Mouse (Mus musculus): ENCODE measurements around the gene Suco. TPM values are rescaled to one million over a fixed set of nuclear protein-coding genes. Genes with fewer than 3 reads are reported as not detected.

Suco gene
- total and polyA plus RNA-seq, 2 experiments from 2014 or later = 10.0 to 17.0 TPM

GRCm38 (mm10) chr1:161782725-161783124 lies 93.8 kb downstream of the Suco start:
- DNase-seq (ENCODE audit: low spot score) (no peak), ATAC-seq (ENCODE audit: insufficient read depth, low read depth) (no peak)
- no peaks in the 10 kb centered on the region for H3K36me3 ChIP-seq (replicated peaks; ENCODE audit: control insufficient read depth, insufficient read depth, low read length)
- no peaks in the 10 kb centered on the region for H3K27me3 ChIP-seq (ENCODE audit: control insufficient read depth, insufficient read depth, low read length)
- no peaks in the 10 kb centered on the region for H3K4me1 ChIP-seq (ENCODE audit: control insufficient read depth, insufficient read depth)
- no peak overlapping the region for H3K4me3 ChIP-seq (ENCODE audit: low read depth, low read length)
- no peaks in the 10 kb centered on the region for H3K9me3 ChIP-seq (replicated peaks; ENCODE audit: control insufficient read depth, low read length)
- 61% methylated on average over 2 of the region's 2 CpGs for WGBS
- no peak overlapping the region for H3K9ac ChIP-seq (replicated peaks; ENCODE audit: low read depth, low read length)
- H3K27ac ChIP-seq (ENCODE audit: low read depth) = no peak overlapping the region
- H3K4me2 ChIP-seq (ENCODE audit: low read depth, low read length) = no peak overlapping the region
- TF ChIP-seq CTCF (IDR thresholded peaks at IDR 0.05; ENCODE audit: low read depth) = no peak
- no peak for TF ChIP-seq EP300 (IDR thresholded peaks at IDR 0.05; ENCODE audit: low read depth)

- Histone ChIP-seq H3K9me3 (replicated peaks; ENCODE audit: control insufficient read depth, low read length) (no peaks in the 10 kb centered on the region), H3K27ac (ENCODE audit: low read depth) (no peak overlapping the region), H3K4me3 (ENCODE audit: low read depth, low read length) (no peak overlapping the region), H3K4me2 (ENCODE audit: low read depth, low read length) (no peak overlapping the region), H3K9ac (replicated peaks; ENCODE audit: low read depth, low read length) (no peak overlapping the region), H3K36me3 (replicated peaks; ENCODE audit: control insufficient read depth, insufficient read depth, low read length) (no peaks in the 10 kb centered on the region), H3K27me3 (ENCODE audit: control insufficient read depth, insufficient read depth, low read length) (no peaks in the 10 kb centered on the region), H3K4me1 (ENCODE audit: control insufficient read depth, insufficient read depth) (no peaks in the 10 kb centered on the region)
- no peak for DNase-seq (ENCODE audit: low spot score)
- TF ChIP-seq CTCF (IDR thresholded peaks at IDR 0.05; ENCODE audit: low read depth) (no peak), EP300 (IDR thresholded peaks at IDR 0.05; ENCODE audit: low read depth) (no peak)
- WGBS = 86% methylated on average over 5 of the region's 5 CpGs
- ATAC-seq (ENCODE audit: insufficient read depth, low read depth) = no peak
These were observed 94.9 kb downstream of the Suco start for GRCm38 (mm10) chr1:161781594-161781993.

GRCm38 (mm10) chr1:161779057-161779456 lies 97.4 kb downstream of the Suco start:
- no peak overlapping the region for H3K27ac ChIP-seq (ENCODE audit: low read depth)
- no peaks in the 10 kb centered on the region for H3K4me1 ChIP-seq (ENCODE audit: control insufficient read depth, insufficient read depth)
- H3K4me2 ChIP-seq (ENCODE audit: low read depth, low read length) = no peak overlapping the region
- ATAC-seq (ENCODE audit: insufficient read depth, low read depth) (no peak), DNase-seq (ENCODE audit: low spot score) (no peak)
- H3K4me3 ChIP-seq (ENCODE audit: low read depth, low read length) = no peak overlapping the region
- no peaks in the 10 kb centered on the region for H3K9me3 ChIP-seq (replicated peaks; ENCODE audit: control insufficient read depth, low read length)
- H3K27me3 ChIP-seq (ENCODE audit: control insufficient read depth, insufficient read depth, low read length) = no peaks in the 10 kb centered on the region
- no peak overlapping the region for H3K9ac ChIP-seq (replicated peaks; ENCODE audit: low read depth, low read length)
- H3K36me3 ChIP-seq (replicated peaks; ENCODE audit: control insufficient read depth, insufficient read depth, low read length) = no peaks in the 10 kb centered on the region
- TF ChIP-seq CTCF (IDR thresholded peaks at IDR 0.05; ENCODE audit: low read depth) (no peak), EP300 (IDR thresholded peaks at IDR 0.05; ENCODE audit: low read depth) (no peak)

GRCm38 (mm10) chr1:161775151-161775550 lies 101.3 kb downstream of the Suco start:
- no peaks in the 10 kb centered on the region for H3K9me3 ChIP-seq (replicated peaks; ENCODE audit: control insufficient read depth, low read length)
- no peak overlapping the region for H3K9ac ChIP-seq (replicated peaks; ENCODE audit: low read depth, low read length)
- 71% methylated on average over 6 of the region's 6 CpGs for WGBS
- no peak overlapping the region for H3K27ac ChIP-seq (ENCODE audit: low read depth)
- ATAC-seq (ENCODE audit: insufficient read depth, low read depth) (no peak), DNase-seq (ENCODE audit: low spot score) (no peak)
- no peak for TF ChIP-seq CTCF (IDR thresholded peaks at IDR 0.05; ENCODE audit: low read depth)
- TF ChIP-seq EP300 (IDR thresholded peaks at IDR 0.05; ENCODE audit: low read depth) = no peak
- H3K4me3 ChIP-seq (ENCODE audit: low read depth, low read length) = no peak overlapping the region
- H3K27me3 ChIP-seq (ENCODE audit: control insufficient read depth, insufficient read depth, low read length) = no peaks in the 10 kb centered on the region
- no peaks in the 10 kb centered on the region for H3K4me1 ChIP-seq (ENCODE audit: control insufficient read depth, insufficient read depth)
- H3K4me2 ChIP-seq (ENCODE audit: low read depth, low read length) = no peak overlapping the region
- H3K36me3 ChIP-seq (replicated peaks; ENCODE audit: control insufficient read depth, insufficient read depth, low read length) = no peaks in the 10 kb centered on the region

GRCm38 (mm10) chr1:161771293-161771692 lies 105.2 kb downstream of the Suco start:
- no peak for DNase-seq (ENCODE audit: low spot score)

GRCm38 (mm10) chr1:161769329-161769728 lies 107.2 kb downstream of the Suco start:
- ATAC-seq (ENCODE audit: insufficient read depth, low read depth) = no peak
- no peak overlapping the region for H3K9ac ChIP-seq (replicated peaks; ENCODE audit: low read depth, low read length)
- no peak overlapping the region for H3K4me3 ChIP-seq (ENCODE audit: low read depth, low read length)
- WGBS = 83% methylated on average over 1 of the region's 1 CpGs
- H3K27me3 ChIP-seq (ENCODE audit: control insufficient read depth, insufficient read depth, low read length) = no peaks in the 10 kb centered on the region
- H3K36me3 ChIP-seq (replicated peaks; ENCODE audit: control insufficient read depth, insufficient read depth, low read length) = no peaks in the 10 kb centered on the region
- H3K27ac ChIP-seq (ENCODE audit: low read depth) = no peak overlapping the region
- no peak for DNase-seq (ENCODE audit: low spot score)
- TF ChIP-seq CTCF (IDR thresholded peaks at IDR 0.05; ENCODE audit: low read depth) (no peak), EP300 (IDR thresholded peaks at IDR 0.05; ENCODE audit: low read depth) (no peak)
- no peaks in the 10 kb centered on the region for H3K9me3 ChIP-seq (replicated peaks; ENCODE audit: control insufficient read depth, low read length)
- no peaks in the 10 kb centered on the region for H3K4me1 ChIP-seq (ENCODE audit: control insufficient read depth, insufficient read depth)
- no peak overlapping the region for H3K4me2 ChIP-seq (ENCODE audit: low read depth, low read length)

More at GRCm38 (mm10) chr1:161771293-161771692, 105.2 kb downstream of the Suco start:
- Histone ChIP-seq H3K4me3 (ENCODE audit: low read depth, low read length) (no peak overlapping the region), H3K4me2 (ENCODE audit: low read depth, low read length) (no peak overlapping the region), H3K27ac (ENCODE audit: low read depth) (no peak overlapping the region), H3K9me3 (replicated peaks; ENCODE audit: control insufficient read depth, low read length) (no peaks in the 10 kb centered on the region), H3K4me1 (ENCODE audit: control insufficient read depth, insufficient read depth) (no peaks in the 10 kb centered on the region), H3K27me3 (ENCODE audit: control insufficient read depth, insufficient read depth, low read length) (no peaks in the 10 kb centered on the region), H3K9ac (replicated peaks; ENCODE audit: low read depth, low read length) (no peak overlapping the region), H3K36me3 (replicated peaks; ENCODE audit: control insufficient read depth, insufficient read depth, low read length) (no peaks in the 10 kb centered on the region)
- WGBS = 62% methylated on average over 2 of the region's 2 CpGs
- TF ChIP-seq EP300 (IDR thresholded peaks at IDR 0.05; ENCODE audit: low read depth) (no peak), CTCF (IDR thresholded peaks at IDR 0.05; ENCODE audit: low read depth) (no peak)
- no peak for ATAC-seq (ENCODE audit: insufficient read depth, low read depth)
